Mouse (Mus musculus) heart, postnatal 25 days (tissue): Measurements from ENCODE around the gene 1700066M21Rik. TPM values are rescaled to one million over a fixed set of nuclear protein-coding genes. Genes with fewer than 3 reads are reported as not detected.

Source experiments
- DNase-seq: peaks from one replicate; pipeline ENCODE4 v3.0.0; 2022; ENCODE audit warnings: low spot score
- intact Hi-C: fragments of 180-260 bp; cut with DNase I; formaldehyde crosslinking; loops from one replicate; pipeline ENCODE4 v1.15.1; 2025
- total RNA-seq, 2 experiments: library from RNA; stranded (reverse); gene quantifications; 2 replicates each; pipeline ENCODE4 v1.2.3; 2021

1700066M21Rik gene
- total RNA-seq, 2 experiments from 2014 or later: 2.0 to 2.6 TPM

DNA sequence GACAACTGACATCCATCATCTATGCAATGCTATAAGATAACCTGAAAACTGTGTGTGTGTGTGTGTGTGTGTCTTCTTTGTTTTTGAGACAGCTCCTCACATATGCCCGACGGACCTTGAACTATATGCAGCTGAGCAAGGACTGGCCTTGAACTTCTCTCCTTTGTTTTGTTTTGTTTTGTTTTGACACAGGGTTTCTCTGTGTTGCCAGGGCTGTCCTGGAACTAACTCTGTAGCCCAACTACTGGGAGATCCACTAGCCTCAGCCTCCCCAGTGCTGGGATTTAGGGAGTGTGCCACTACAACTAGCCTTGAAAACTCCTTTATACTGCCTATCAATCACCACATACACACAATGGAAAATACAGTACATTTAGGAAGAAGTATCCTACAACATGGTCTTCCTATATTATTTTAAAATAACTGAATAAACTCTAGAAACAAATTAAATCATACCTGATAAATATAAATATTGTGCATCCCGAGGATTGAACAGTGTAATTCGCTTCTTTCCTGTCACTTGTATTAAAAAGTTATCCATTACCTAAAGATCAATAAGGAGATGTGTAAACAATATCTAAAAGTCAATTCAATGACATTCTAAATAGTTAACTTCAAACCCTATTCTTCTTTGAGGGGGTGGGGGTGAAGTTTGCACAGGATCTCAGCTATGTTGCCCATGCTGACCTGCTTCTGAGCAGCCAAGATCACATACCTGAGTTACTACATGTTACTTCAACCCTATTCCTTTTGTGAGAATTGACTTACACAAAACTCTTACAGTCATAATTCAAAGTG, 13.8 kb downstream of the 1700066M21Rik start:
- intact Hi-C loops: loop anchor here (5.0 kb wide), 1 partner anchor 1504 kb away; no protein-coding TSS in a partner anchor
- no peak for DNase-seq

DNA sequence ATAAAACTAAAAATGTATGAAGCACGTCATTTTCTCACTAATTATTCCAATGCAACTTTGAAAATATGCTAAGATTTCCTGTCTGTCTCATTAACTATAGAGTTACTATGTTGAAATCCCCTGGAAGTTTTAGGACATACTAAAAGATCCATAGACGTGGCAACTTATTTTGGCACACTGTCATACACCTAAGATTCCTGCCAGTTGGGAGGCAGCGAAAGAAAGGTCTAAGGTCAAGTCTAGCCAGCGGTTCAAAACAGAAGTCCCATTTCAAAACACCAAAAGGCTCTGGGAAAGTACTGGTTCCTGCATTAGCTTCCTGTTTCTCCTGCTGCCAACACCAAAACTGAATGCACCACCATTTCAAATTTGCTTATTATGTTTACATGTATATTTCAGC, 15.0 kb downstream of the 1700066M21Rik start:
- intact Hi-C loops: loop anchor here (5.0 kb wide), 1 partner anchor 1505 kb away; no protein-coding TSS in a partner anchor

DNA sequence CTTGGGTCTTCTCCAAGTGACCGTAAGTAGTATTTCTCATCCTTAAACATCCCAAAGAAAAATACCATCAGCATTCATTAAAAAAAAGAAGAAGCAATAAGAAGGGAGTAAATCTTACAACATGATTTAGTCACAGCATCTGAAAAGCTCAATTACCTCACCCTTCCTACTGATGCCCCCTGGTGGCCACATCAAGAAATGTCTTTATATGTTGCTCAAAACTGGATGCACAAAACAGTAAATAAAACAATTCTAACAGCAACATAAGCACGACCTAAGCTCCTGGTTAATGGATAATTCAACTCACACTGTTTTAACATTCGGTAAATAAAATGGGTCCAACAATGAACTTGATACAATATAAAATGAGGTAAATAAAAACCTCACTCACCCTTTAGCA, 16.6 kb downstream of the 1700066M21Rik start:
- intact Hi-C loops: loop anchor here (5.0 kb wide), 1 partner anchor 1507 kb away; no protein-coding TSS in a partner anchor

More for the DNA sequence above, 15.0 kb downstream of the 1700066M21Rik start:
- no peak for DNase-seq

DNA sequence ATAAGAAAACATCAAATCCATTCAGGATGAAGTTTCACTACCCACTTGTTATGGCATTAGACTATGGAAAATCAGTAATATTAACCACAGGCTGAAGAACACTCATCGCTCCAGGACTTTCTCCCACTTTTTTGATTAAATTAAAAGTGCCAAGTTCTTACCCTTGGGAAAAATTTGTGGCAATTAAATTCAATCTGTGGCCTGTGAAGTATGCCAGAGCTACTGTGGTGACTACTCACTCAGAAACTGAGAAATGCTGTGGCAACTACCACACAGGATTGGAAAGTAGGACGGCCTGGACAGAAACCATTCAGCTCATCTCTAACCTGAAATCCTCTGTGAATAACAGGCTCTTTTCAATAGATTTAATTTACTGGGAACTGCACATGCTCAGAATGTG, 22.9 kb downstream of the 1700066M21Rik start:
- DNase-seq: no peak
- intact Hi-C loops: no loop called here

More for the DNA sequence above, 16.6 kb downstream of the 1700066M21Rik start:
- DNase-seq: no peak

DNA sequence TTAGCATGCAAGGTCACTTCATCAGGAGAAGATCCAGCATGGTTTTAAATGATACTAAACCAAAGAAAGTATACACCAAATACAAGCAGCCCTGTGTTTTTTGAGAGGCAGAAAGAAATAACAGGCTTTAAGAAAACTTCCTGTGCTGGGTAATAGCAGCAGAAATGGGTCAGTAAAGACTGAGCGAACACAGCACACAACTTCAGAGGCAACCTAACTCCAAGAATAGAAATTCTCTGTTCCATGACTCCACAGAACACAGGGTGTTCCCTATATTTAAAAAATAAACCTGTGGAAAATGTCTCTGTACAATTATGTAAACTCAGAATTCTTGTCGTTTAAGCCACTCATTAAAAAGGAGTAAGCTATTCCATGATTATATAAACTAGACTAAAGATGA, 23.5 kb downstream of the 1700066M21Rik start:
- intact Hi-C loops: no loop called here
- no peak for DNase-seq

DNA sequence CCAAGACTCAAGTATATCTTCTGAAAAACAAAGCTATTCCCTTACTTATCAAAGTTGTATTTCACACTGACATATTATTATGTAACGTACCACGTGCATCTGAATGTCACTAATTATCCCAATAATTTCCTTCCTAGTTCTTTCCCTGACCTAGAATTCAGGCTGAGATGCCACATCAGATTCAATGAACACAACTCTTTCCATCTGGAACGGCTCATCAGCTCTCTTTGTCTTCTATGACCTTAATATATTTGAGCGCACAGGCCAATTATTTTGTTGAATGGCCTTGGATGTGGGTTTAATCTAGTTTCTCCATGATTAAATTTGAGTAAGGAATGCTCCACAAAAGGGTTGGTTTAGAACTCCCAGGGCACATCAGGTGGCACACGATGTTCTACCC, 24.7 kb downstream of the 1700066M21Rik start:
- no peak for DNase-seq
- intact Hi-C loops: no loop called here

DNA sequence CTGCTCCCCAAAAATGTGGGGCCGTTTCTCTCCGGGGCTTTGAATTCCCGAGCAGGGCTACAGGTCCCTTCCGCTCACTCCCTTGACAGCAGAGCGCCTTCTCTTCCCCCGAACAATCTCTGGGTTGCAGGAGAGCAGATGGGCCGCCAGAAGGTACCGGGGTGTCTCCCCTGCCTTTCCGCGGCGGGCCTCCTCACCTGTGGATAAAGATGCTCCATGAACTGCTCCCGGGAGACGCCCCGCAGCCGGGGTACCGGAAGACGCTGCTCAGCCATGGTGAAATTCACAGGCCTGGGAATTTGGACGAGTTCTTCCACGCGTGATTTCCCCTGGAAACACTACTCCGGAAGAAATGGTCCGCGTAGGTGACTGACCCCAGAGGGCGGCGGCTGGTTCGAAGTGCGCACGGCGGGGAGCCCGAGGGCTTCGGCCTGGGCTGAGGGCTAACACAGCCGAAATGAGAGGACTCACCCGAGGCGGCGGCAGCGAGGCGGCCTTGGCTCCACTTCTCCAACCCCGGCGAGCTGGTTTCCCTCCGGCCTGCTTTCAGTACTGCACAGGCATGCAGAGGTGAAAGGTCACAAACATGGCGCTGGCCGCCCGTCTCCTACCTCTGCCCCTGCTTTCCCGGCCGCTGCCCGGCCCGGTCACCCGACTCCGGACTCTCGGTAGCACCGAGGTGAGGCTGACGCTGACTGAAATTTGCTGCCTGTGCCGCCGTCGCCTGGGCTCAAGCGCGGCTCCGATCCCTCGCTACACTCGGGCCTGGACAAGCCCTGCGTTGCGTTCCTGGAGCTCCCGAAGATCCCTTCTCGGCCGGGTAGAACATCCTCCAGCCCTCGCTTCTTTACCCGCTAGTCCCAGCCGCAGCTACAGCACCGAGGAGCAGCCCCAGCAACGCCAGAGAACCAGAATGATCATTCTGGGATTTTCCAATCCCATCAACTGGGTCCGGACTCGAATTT, 29.0 kb downstream of the 1700066M21Rik start, which contains the start of the genes Maip1 and Tyw5:
Gene Maip1, plus strand, starts transcription at position 142 of the 965 bp plus-strand sequence.
Gene Tyw5, minus strand, starts transcription at position 915 of the 965 bp plus-strand sequence.
- intact Hi-C loops: no loop called here
- peak; percentile 67 for DNase-seq

DNA sequence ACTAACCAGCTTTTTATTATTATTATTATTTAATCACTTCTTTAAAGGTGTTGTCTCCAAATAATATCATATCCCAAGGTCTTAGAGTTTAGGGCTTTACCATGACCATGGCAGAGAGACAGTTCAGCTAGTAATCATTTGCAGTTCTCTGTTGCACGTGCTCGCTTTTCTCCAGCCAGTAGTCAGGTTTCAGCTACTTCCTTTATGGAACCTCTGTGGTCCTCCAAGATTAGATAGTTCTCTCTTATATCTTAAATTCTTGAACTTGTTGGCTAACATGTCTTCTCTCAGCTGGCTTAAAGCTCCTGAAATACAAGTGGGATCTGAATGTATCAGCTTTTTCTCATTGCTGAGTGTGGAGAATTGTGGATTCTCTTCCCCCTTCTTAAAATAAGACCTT, 31.6 kb downstream of the 1700066M21Rik start:
- intact Hi-C loops: no loop called here
- DNase-seq: no peak

DNA sequence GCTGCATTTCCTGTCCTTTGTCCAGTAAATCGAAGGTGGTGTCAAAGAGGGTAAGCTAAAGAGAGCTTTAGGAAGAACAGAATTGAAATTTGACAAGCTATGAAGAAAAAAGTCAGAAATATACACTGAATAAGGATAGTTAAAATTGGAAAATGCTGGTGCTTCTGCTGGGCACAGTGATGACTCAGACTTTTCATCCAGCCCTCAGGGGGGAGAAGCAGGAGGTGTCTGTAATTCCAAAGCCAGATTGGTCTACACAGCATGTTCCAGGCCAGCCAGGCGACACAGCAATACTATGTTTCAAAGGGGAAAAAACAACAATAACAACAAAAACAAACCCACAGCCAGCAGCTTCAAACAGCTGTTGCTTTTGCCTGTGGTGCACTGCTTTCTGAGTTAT, 36.0 kb downstream of the 1700066M21Rik start:
- DNase-seq: no peak
- intact Hi-C loops: no loop called here

DNA sequence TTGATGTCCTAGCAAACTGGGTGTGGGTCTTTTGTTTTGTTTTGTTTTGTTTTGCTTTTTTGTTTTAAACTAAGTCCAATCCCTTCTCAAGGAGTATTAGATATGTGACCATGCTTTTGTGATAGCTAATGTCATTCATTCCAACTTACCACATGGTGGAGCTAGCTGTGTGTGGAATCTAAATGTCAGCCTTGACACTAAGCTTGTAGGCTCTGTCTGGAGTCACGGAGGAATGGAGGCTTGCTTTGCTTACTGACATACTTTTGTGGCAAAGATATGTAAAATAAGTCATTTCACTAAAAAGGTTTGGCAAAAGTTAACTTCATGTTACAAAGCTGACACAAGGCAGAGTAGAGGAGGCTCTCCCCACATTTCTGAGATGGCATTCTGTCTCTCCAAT, 46.3 kb downstream of the 1700066M21Rik start:
- intact Hi-C loops: loop anchor here (10.0 kb wide), 1 partner anchor 871 kb away; no protein-coding TSS in a partner anchor
- no peak for DNase-seq

DNA sequence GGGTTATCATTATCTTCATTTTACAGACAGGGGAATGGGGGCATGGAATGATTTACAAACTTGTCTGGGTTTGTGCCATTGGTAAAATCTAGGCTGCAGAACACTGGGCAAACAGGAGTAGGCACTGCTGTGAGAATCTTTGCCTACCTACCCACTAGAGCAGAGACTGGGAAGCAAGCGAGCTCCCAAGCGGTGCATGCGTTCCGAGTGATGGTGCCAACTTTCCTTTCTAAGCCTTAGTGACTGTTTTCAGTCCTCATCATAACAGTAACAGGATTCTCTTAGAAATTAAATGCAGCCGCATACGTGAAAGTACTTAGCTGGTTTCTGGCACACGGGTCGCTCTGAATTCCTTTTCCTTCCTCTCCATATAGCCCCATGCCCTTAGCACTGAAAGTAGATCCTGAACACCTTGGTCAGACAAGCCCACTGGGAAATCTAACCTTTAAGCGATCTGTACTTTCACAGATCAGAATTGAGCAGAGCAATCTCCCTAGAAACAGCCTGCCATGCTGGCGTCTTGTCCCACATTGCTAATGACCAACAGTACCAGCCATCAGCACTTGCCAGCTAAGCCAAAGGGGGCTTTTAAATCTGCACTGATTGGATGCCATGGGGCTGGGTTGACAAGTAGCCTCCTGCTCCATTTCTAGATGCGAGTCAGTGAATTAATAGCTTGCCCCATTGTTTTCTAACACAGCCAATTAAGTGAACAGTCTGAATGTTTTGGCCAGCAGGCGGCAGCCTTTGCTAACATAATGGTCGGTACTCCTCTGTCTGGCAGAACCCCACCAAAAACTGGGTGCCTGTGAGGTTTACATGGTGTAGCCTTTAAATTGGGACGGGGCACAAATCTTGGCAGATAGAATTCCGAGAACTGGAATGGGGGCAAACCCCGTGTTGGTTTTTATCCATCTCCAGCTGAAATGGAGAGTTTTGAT, 51.2 kb downstream of the 1700066M21Rik start:
- peak; percentile 77 for DNase-seq
- intact Hi-C loops: loop anchor here (2.0 to 10.0 kb wide), 7 partner anchors 348 to 866 kb away; no protein-coding TSS in a partner anchor

DNA sequence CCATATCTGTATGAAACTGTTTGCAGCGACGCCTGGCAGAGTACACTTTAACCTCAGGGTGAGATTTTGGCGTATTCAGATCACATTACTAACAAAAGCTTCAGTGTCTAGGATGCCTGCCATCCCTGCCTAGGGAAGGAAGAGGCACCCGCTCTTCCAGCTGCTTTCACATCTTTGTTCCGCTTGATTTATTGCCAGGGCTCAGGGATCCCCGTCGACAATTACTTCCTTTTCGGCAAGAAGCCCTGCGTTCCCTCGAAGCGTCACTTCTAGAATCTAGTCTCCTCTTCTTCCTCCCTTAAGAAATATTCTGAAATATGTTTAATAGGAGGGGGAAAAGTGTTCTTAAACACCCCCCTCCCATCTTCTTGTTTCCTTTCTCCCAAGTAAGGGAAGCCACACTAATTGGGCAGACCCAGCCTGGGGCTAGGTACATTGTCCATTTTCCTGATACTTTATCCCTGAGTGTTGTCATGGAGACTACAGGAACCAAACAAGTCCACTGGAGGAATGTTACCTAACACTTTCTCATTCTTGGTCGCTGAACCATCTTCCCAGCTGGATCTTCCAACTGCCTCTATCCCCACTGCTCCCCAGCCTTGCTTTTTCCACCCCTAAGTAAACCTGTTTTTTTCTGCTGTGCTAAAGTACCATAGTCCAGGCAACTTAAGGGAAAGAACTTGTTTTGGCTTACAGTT, 52.5 kb downstream of the 1700066M21Rik start:
- peak; percentile 15 for DNase-seq
- intact Hi-C loops: loop anchor here (2.0 to 10.0 kb wide), 7 partner anchors 347 to 865 kb away; no protein-coding TSS in a partner anchor

DNA sequence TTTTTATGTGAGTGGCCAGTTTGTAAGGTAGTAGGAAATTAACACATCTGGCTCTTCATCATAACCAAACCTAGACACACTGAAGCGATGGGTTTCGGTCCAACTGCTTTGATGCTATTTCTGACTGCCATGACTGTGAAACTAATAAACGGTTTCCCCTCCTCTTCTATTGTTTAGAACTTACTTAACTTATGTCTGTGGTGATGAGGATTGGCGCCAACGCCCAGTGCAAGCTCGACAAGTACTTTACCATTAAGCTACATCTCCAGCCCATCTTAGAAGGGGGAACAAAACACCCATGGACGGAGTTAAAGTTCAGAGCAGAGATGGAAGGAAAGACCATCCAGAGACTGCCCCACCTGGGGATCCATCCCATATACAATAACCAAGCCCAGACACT, 55.7 kb downstream of the 1700066M21Rik start:
- intact Hi-C loops: no loop called here
- DNase-seq: no peak

Other genes starting within 250 kb of the 1700066M21Rik start
- gene Maip1, start 28.7 kb downstream of the 1700066M21Rik start, total RNA-seq: 10 to 100 TPM; 10.8 to 10.9 TPM
- gene Tyw5, start 29.5 kb downstream of the 1700066M21Rik start, total RNA-seq: 1 to 10 TPM; 5.4 to 5.5 TPM